Mouse (Mus musculus) Patski (cell line): ENCODE results near the gene Hist4h4. TPM values are rescaled to one million over a fixed set of nuclear protein-coding genes. Genes with fewer than 3 reads are reported as not detected.
"Not testable (repeated sequence)": the region's sequence is repeated elsewhere in the genome, so short reads cannot be mapped to it uniquely, and the experiment has no call there.

ENCODE experiments used
- ATAC-seq: fragments of 100-300 bp; one replicate; pipeline ENCODE4 v1.8.0; 2021
- CTCF ChIA-PET: fragments of 350-600 bp; sonication (Branson Sonifier 250); formaldehyde crosslinking; loops from one replicate; lab custom pipeline; 2022; ENCODE audit warnings: inconsistent platforms; lab: Charles Lee
- POLR2A ChIA-PET: fragments of 350-600 bp; sonication (Branson Sonifier 250); formaldehyde crosslinking; loops from one replicate; lab custom pipeline; 2022; ENCODE audit warnings: antibody characterized with exemption, inconsistent platforms; lab: Charles Lee
- DNase-seq: peaks from one replicate; pipeline ENCODE4 v3.0.0-alpha.2; 2011; ENCODE audit warnings: low read depth, low spot score
- H3K27me3 ChIP-seq: fragments of 371-371 bp; one replicate; pipeline ENCODE4 v1.5.1; 2021
- CTCF ChIP-seq: fragments of 100-300 bp; IDR thresholded peaks from one replicate; pipeline ENCODE4 v1.5.1; 2021
- in situ Hi-C: fragments of 300-500 bp; cut with MboI; formaldehyde crosslinking; loops from 3 replicates; pipeline ENCODE4 v1.11.1; 2018; ENCODE audit warnings: low pct_unique_long_range_greater_than_20kb, mixed read lengths
- polyA plus RNA-seq: library from polyadenylated mRNA; unstranded; gene quantifications from one replicate; pipeline ENCODE4 v1.2.3, GENCODE M21; 2021

Gene Hist4h4
- polyA plus RNA-seq, 1 experiment from 2014 or later, result 0.05 TPM

DNA sequence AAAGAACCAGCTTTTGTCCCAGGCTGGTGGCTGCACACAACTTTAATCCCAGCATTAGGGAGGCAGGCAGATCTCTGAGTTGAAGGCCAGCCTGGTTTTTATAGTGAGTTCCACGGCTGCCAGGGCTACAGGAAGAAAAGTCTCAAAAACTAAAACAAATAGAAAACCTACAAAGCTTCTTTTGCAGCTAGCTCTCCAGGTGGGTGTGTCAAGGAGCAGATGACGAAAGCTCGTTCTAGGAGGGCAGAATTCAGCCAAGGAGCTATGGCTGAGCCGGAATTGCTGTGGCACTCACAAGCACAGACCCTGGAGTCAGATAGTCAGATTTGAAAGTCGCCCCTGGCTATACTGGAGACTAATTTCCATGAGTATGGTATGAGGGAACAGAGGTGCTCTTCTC, 2.6 kb upstream of the Hist4h4 start:
- TF ChIP-seq CTCF, result no peak
- CTCF ChIA-PET, result interaction anchor here (0.6 to 1.8 kb wide), 2 partner anchors 25 to 2000 kb away, joined by 3 to 4 read pairs; no protein-coding TSS in a partner anchor
- POLR2A ChIA-PET, result no interaction called here
- ATAC-seq, result no peak
- no peak for DNase-seq
- no peaks in the 10 kb centered on the region for H3K27me3 ChIP-seq
- in situ Hi-C loops, result loop anchor here (10.0 to 25.0 kb wide), 3 partner anchors 930 to 1882 kb away; partner anchors contain the start of genes Cdkn1b, Gprc5a and Strap

DNA sequence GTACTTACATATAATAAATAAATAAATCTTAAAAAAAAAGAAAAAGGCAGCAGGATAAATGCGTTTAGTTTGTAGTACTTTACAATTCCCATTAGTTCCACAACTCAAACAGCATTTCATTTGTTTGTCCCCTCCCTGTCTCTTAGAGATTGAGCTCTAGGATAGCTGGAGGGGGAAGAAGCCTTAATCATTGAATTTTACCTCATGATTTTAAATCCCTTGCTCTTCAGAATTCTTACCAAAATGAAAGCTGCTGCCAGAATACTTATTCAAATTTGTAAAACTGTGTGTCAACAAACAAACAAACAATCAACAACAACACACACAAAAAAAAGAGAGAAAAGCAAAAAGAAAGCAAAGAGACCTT, 1.2 kb upstream of the Hist4h4 start:
- ChIA-PET POLR2A (interaction anchor here (0.9 to 3.0 kb wide), 3 partner anchors 22 to 160 kb away, joined by 3 to 18 read pairs (median 4); partner anchors contain the start of genes BC049715 and Wbp11), CTCF (interaction anchor here (0.8 to 2.1 kb wide), 7 partner anchors 26 to 175 kb away, joined by 3 to 6 read pairs (median 4); partner anchors contain the start of gene Smco3)
- no peak for ATAC-seq
- no peak for DNase-seq
- in situ Hi-C loops, result loop anchor here (10.0 to 25.0 kb wide), 3 partner anchors 932 to 1881 kb away; partner anchors contain the start of genes Cdkn1b, Gprc5a and Strap
- TF ChIP-seq CTCF, result no peak
- no peaks in the 10 kb centered on the region for H3K27me3 ChIP-seq

DNA sequence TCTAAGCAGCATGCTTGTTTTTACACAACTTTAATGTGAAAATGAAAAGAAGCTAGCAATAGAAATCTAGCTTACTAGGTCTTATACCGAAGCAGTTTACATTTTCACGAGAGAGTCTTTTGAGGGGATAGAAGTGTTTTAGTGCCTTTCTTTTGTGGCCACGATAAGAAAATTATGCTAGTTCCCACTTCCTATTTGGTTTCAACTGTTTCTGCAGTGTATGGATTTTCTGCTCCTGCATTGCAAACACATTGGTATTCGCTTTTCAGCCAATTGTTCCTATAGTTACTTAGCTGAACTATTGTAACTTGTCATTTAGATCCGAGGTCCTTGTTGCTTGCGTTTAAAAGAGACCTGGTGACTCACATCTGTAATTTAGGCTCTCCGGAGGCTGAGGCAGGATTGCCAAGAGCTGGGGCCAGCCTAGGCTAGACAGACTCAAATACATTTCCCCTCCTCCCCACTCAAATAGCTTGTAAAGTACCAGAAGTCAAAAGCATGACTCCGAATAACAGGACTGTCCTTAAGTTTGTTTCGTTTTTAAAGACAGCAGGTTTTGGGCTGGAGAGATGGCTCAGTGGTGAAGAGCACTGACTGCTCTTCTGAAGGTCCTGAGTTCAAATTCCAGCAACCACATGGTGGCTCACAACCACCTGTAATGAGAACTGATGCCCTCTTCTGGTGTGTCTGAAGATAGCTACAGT, 642 bp upstream of the Hist4h4 start:
- no peak for TF ChIP-seq CTCF
- ChIA-PET POLR2A (interaction anchor here (0.6 to 3.0 kb wide), 10 partner anchors 23 to 1776 kb away, joined by 3 to 18 read pairs (median 5); partner anchors contain the start of genes BC049715, Smco3 and Wbp11), CTCF (interaction anchor here (0.7 to 2.1 kb wide), 7 partner anchors 27 to 382 kb away, joined by 3 to 6 read pairs (median 4); no protein-coding TSS in a partner anchor)
- no peak for DNase-seq
- in situ Hi-C loops, result loop anchor here (10.0 to 25.0 kb wide), 3 partner anchors 932 to 1880 kb away; partner anchors contain the start of genes Cdkn1b, Gprc5a and Strap
- H3K27me3 ChIP-seq, result no peaks in the 10 kb centered on the region
- no peak for ATAC-seq

DNA sequence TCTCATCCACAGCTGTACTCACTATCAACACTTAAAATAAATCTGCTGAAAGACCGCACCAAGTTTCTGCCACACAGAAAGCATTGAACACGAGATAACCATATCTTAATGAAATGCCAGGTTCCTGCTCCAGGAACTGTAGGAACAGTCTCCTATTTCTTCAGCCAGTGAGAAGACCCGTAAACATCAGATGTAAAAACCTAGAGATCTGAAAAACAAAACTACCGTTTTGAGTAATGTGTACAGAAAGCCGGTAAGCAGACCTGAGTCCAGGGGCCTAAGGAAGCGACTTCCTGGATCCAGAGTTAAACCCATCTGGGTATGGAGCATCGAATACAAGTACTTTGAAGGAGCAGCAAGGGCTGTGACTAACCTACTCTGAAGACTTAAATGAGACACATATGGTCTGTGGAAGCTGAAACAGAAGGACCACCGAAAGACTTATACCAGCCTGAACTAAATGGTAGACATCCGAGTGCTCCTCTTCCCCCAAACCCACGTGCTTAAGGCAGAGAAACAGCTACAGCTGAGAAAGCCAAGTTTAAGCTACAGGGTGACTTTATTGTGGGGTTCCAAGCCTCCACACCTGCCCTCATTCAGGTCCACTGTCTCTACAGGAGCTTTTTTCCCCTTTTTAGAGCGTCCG, 999 bp downstream of the Hist4h4 start:
- in situ Hi-C loops, result loop anchor here (10.0 to 25.0 kb wide), 3 partner anchors 934 to 1878 kb away; partner anchors contain the start of genes Cdkn1b, Gprc5a and Strap
- POLR2A ChIA-PET, result interaction anchor here (0.6 to 3.0 kb wide), 10 partner anchors 21 to 154 kb away, joined by 3 to 18 read pairs (median 4); partner anchors contain the start of genes BC049715, Smco3 and Wbp11
- ATAC-seq, result no peak

DNA sequence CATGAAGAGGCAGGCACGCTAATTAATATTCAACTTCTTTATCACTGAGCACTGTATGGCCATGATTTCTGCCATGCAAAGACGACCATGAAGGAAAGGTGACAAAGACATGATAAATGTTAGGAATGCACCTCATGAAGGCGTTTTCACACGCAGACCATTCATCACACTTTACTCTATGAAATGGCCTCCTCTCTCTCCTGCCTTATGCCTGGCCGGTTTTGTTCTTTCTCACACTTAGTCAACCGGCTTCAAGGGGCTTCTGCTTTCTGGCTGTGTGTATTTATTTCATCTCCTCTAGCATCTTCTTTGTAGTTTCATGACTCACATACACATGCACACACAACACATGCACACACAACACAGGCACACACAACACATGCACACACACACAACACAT, 2.9 kb downstream of the Hist4h4 start:
- H3K27me3 ChIP-seq, result no peaks in the 10 kb centered on the region
- POLR2A ChIA-PET, result interaction anchor here (0.6 kb wide), 1 partner anchor 178 kb away, joined by 3 read pairs; no protein-coding TSS in a partner anchor
- TF ChIP-seq CTCF, result no peak
- CTCF ChIA-PET, result no interaction called here
- in situ Hi-C loops, result loop anchor here (10.0 to 25.0 kb wide), 3 partner anchors 936 to 1876 kb away; partner anchors contain the start of genes Cdkn1b, Gprc5a and Strap
- ATAC-seq, result no peak
- no peak for DNase-seq

More for the DNA sequence above, 999 bp downstream of the Hist4h4 start:
- TF ChIP-seq CTCF, result no peak
- CTCF ChIA-PET, result interaction anchor here (1.0 to 2.1 kb wide), 4 partner anchors 28 to 182 kb away, joined by 3 to 6 read pairs (median 4); no protein-coding TSS in a partner anchor
- DNase-seq, result no peak
- no peaks in the 10 kb centered on the region for H3K27me3 ChIP-seq

DNA sequence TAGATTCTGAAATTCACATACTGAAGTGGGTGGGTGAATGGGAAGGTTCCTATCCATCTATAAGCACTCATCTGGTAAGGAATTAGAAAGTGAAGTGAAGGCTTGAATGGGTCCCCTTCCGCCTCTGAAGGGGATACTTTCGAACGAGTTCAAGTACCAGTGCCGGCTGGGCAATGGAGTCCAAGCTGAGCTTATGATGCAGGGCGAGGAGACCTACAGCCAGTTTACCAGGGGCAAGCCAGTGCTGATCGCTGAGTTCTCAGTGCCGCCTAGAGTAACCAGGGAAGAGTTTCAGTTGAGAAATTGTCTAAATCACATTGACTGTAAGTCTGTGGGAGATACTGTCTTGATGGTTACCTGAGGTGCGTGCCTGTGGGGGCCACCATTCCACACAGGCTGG, 3.5 kb downstream of the Hist4h4 start:
- CTCF ChIA-PET, result no interaction called here
- H3K27me3 ChIP-seq, result no peaks in the 10 kb centered on the region
- DNase-seq (no peak), ATAC-seq (no peak)
- POLR2A ChIA-PET, result interaction anchor here (0.6 kb wide), 1 partner anchor 35 kb away, joined by 3 read pairs; no protein-coding TSS in a partner anchor
- no peak for TF ChIP-seq CTCF
- in situ Hi-C loops, result loop anchor here (10.0 to 25.0 kb wide), 3 partner anchors 937 to 1876 kb away; partner anchors contain the start of genes Cdkn1b, Gprc5a and Strap

DNA sequence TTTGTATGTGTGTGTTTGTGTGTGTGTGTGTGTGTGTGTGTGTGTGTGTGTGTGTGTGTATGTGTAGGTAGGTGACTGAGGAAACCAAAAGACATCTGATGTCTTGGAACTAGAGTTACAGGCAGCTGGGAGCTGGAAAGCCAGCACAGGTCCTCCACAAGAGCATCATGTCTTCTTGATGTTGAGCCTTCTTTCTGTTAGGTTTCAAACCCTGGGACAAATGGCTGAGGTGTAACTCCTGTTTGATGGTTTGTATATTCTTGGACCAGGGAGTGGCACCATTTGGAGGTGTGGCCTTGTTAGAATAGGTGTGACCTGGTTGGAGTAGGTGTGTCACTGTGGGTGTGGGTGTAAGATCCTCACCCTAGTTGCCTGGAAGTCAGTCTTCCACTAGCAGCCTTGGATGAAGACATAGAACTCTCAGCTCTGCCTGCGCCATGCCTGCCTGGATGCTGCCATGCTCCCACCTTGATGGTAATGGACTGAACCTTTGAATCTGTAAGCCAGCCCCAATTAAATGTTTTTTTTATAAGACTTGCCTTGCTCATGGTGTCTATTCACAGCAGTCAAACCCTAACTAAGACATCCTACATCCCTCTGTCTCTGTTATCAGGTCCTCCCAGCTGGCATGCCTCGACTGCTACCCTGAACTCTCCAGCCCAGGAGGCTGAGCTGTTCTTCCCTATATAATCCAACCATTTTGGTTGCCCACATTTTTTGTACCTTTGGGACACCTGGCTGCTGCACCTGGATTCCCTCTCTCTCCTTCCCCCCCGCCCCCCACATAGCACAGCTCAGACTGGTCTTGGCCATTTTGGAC, 6.1 kb downstream of the Hist4h4 start:
- POLR2A ChIA-PET, ATAC-seq, in situ Hi-C loops, CTCF ChIA-PET, DNase-seq, H3K27me3 ChIP-seq: not testable (repeated sequence)

DNA sequence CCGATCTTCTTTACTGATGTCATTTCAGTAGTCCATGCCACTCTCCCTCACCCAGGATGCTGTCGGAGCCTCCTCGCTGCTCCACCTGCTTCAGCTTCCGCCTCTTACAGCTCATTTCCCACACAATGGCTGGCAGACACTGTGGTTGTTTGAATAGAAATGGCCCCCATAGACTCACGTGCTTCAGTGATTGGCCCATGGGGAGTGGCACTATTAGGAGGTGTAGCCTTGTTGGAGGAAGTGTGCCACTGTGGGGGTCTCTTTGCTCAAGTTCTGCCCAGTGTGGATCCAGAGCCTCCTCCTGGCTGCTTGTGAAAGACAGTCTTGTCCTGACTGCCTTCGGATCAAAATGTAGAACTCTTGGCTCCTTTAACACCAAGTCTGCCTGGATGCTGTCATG, 8.4 kb downstream of the Hist4h4 start:
- ChIA-PET POLR2A (no interaction called here), CTCF (interaction anchor here (0.9 kb wide), 1 partner anchor 375 kb away, joined by 3 read pairs; no protein-coding TSS in a partner anchor)
- no peak for TF ChIP-seq CTCF
- DNase-seq, result no peak
- in situ Hi-C loops, result no loop called here
- peaks cover 6% of the 10 kb centered on the region for H3K27me3 ChIP-seq
- no peak for ATAC-seq

DNA sequence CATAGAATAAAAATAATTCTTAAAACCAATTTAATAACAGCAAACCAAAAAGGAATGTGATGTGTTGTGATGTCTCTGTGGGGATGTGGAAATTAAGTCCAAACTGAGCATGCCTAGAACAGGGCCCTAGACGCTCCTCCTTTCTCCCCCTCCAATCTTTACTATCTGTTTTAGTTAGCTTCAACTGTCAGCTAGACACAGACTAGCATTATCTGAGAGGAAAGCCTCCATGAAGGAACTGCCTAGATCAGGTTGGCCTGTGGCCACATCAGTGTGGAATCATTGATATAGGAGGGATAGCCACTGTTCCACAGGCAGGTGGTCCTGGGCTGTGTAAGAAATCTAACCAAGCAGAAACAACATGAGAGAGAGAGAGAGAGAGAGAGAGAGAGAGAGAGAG, 9.1 kb downstream of the Hist4h4 start:
- no peak for TF ChIP-seq CTCF
- CTCF ChIA-PET, result no interaction called here
- POLR2A ChIA-PET, result no interaction called here
- DNase-seq, result no peak
- in situ Hi-C loops, result no loop called here
- H3K27me3 ChIP-seq, result peaks cover 6% of the 10 kb centered on the region
- no peak for ATAC-seq
